Mouse (Mus musculus): ENCODE data around the gene Vamp2. TPM values are rescaled to one million over a fixed set of nuclear protein-coding genes. Genes with fewer than 3 reads are reported as not detected.
"Not testable (repeated sequence)": the region's sequence is repeated elsewhere in the genome, so short reads cannot be mapped to it uniquely, and the experiment has no call there.

Gene Vamp2
- total and polyA plus RNA-seq, 2 experiments from 2014 or later = 157 to 591 TPM

DNA sequence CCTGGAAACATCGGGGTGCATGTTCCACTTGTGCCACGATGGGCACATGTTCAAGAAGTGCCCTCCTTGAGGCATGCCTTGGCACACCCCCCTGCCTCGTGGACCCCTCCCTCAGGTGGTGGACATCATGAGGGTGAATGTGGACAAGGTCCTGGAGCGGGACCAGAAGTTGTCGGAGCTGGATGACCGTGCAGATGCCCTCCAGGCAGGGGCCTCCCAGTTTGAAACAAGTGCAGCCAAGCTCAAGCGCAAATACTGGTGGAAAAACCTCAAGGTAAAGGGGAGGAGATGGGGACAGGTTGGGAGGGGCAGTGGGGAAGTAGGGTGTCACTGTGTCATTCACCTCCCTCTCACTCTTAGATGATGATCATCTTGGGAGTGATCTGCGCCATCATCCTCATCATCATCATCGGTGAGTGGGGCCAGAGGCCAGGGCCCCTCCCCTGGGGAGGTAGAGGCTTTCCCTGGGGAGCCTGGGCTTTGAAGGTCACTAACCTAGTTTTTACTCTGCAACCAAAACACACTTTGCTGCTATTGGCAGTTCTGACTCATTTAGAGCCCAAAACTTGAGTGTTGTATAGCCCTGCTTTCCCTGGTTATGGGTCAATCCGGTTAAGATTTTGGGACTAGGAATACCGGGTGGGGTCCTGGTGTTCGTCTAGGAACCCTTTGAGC is 1.5 kb downstream of the Vamp2 start:
- Histone ChIP-seq H3K27me3 (ENCODE audit: insufficient read depth, low read length) (no peaks in the 10 kb centered on the region), H3K36me3 (ENCODE audit: insufficient read depth, low read length) (peaks cover 13% of the 10 kb centered on the region; the same call in 1 of the 2 replicates), H3K9ac (replicated peaks; ENCODE audit: low read length, poor library complexity, severe bottlenecking) (peak overlapping the region; percentile 100), H3K4me3 (ENCODE audit: low read depth, low read length) (peak overlapping the region; percentile 95), H3K4me1 (ENCODE audit: insufficient read depth, low read length) (peaks cover 16% of the 10 kb centered on the region; the same call in 1 of the 2 replicates), H3K4me2 (ENCODE audit: low read depth, low read length, poor library complexity, severe bottlenecking) (peak overlapping the region; percentile 97), H3K27ac (ENCODE audit: low read depth, low read length) (peak overlapping the region; percentile 99), H3K9me3 (ENCODE audit: low read length) (no peaks in the 10 kb centered on the region)
- no peak for DNase-seq (ENCODE audit: low spot score)
- no peak for TF ChIP-seq CTCF (IDR thresholded peaks at IDR 0.05)
- 89% methylated on average over 12 of the region's 12 CpGs for WGBS
- ATAC-seq (ENCODE audit: low FRiP score) = no peak

DNA sequence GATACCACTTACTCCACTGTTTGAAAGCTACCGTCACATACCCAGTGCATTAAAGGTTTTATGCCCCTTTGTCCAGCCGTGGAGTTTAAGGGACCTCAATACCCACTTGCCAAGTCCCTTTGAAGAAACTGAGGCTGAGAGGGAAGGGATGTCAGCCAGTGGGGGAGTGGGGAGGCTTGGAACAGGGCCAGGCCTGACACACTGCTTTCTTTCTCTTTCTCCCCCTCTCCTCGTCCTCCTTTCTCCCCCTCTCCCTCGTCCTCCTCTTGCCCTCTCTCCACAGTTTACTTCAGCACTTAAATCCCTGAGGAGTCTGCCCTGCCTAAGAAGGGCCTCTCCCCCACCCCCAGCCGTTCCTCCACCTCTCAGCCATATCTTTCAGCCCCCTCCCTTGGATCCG is 2.1 kb downstream of the Vamp2 start:
- H3K4me2 ChIP-seq (ENCODE audit: low read depth, low read length, poor library complexity, severe bottlenecking) = peak overlapping the region; percentile 97; the same call in 1 of the 2 replicates
- ATAC-seq (ENCODE audit: low FRiP score) (no peak), DNase-seq (ENCODE audit: low spot score) (no peak)
- peaks cover 13% of the 10 kb centered on the region; the same call in 1 of the 2 replicates for H3K36me3 ChIP-seq (ENCODE audit: insufficient read depth, low read length)
- no peak overlapping the region for H3K4me3 ChIP-seq (ENCODE audit: low read depth, low read length)
- WGBS = 57% methylated on average over 6 of the region's 6 CpGs
- no peak overlapping the region for H3K9ac ChIP-seq (replicated peaks; ENCODE audit: low read length, poor library complexity, severe bottlenecking)
- no peak overlapping the region for H3K27ac ChIP-seq (ENCODE audit: low read depth, low read length)
- H3K4me1 ChIP-seq (ENCODE audit: insufficient read depth, low read length) = peaks cover 16% of the 10 kb centered on the region; the same call in 1 of the 2 replicates
- no peak for TF ChIP-seq CTCF (IDR thresholded peaks at IDR 0.05)
- H3K9me3 ChIP-seq (ENCODE audit: low read length) = no peaks in the 10 kb centered on the region
- H3K27me3 ChIP-seq (ENCODE audit: insufficient read depth, low read length) = no peaks in the 10 kb centered on the region

DNA sequence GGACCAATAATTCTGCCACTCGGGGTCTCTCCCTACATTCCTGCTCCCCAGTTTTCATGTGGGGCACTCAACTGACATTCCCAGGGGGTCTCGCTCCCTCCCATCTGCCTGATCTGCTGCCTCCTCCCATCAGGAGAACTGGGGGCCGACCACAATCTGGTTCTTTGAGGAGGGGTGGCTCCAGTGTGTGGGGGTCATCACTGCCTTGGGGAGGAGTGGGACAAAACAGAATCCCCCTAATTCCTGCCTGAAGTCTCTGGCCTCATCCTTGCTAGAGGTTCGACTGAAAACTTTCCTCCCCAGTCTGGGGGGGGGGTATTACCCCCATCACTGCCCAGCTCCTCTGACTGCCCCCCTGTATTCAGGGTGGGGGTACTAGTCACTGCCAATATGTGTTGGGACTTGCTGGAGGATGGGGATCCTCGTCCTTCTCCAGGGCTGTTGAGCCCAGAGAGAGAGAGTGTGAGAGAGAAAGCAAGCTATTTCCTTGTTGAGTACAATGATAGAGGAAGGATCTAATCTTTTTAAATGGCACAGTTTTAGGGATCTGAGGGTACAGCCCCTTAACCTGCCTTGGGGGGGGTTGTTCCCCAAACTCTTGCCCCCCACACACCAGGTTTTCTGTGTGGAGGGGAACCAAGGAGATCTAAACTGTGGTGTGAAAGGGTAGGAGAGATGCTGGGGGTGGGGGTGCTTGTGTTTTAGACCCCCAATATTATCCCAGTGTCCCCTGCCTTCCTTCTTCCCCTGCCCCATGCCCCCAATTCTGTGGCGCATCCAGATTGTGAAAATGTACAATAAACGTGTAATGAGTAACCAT is 3.5 kb downstream of the Vamp2 start:
- H3K27ac ChIP-seq (ENCODE audit: low read depth, low read length) = no peak overlapping the region
- no peak for TF ChIP-seq CTCF (IDR thresholded peaks at IDR 0.05)
- H3K4me3 ChIP-seq (ENCODE audit: low read depth, low read length) = no peak overlapping the region
- no peak overlapping the region for H3K9ac ChIP-seq (replicated peaks; ENCODE audit: low read length, poor library complexity, severe bottlenecking)
- ATAC-seq (ENCODE audit: low FRiP score) (no peak), DNase-seq (ENCODE audit: low spot score) (no peak)
- WGBS = 67% methylated on average over 7 of the region's 7 CpGs
- no peaks in the 10 kb centered on the region for H3K9me3 ChIP-seq (ENCODE audit: low read length)
- peaks cover 16% of the 10 kb centered on the region; the same call in 1 of the 2 replicates for H3K4me1 ChIP-seq (ENCODE audit: insufficient read depth, low read length)
- no peaks in the 10 kb centered on the region for H3K27me3 ChIP-seq (ENCODE audit: insufficient read depth, low read length)
- peaks cover 13% of the 10 kb centered on the region; the same call in 1 of the 2 replicates for H3K36me3 ChIP-seq (ENCODE audit: insufficient read depth, low read length)
- H3K4me2 ChIP-seq (ENCODE audit: low read depth, low read length, poor library complexity, severe bottlenecking) = no peak overlapping the region

GRCm38 (mm10) chr11:69092386-69092751 is 4.1 kb downstream of the Vamp2 start:
- H3K4me2 ChIP-seq (ENCODE audit: low read depth, low read length, poor library complexity, severe bottlenecking) = no peak overlapping the region

GRCm38 (mm10) chr11:69092871-69093270 is 4.6 kb downstream of the Vamp2 start:
- no peak for DNase-seq (ENCODE audit: low spot score)
- H3K9ac ChIP-seq (replicated peaks; ENCODE audit: low read length, poor library complexity, severe bottlenecking) = no peak overlapping the region
- ATAC-seq (ENCODE audit: low FRiP score) = no peak
- H3K36me3 ChIP-seq (ENCODE audit: insufficient read depth, low read length) = peaks cover 13% of the 10 kb centered on the region; the same call in 1 of the 2 replicates
- H3K4me1 ChIP-seq (ENCODE audit: insufficient read depth, low read length) = peaks cover 24% of the 10 kb centered on the region; the same call in 1 of the 2 replicates
- TF ChIP-seq CTCF (IDR thresholded peaks at IDR 0.05) = no peak
- no peaks in the 10 kb centered on the region for H3K27me3 ChIP-seq (ENCODE audit: insufficient read depth, low read length)
- no peaks in the 10 kb centered on the region for H3K9me3 ChIP-seq (ENCODE audit: low read length)
- 92% methylated on average over 4 of the region's 4 CpGs for WGBS
- no peak overlapping the region for H3K27ac ChIP-seq (ENCODE audit: low read depth, low read length)
- no peak overlapping the region for H3K4me2 ChIP-seq (ENCODE audit: low read depth, low read length, poor library complexity, severe bottlenecking)
- H3K4me3 ChIP-seq (ENCODE audit: low read depth, low read length) = no peak overlapping the region

More at GRCm38 (mm10) chr11:69092386-69092751, 4.1 kb downstream of the Vamp2 start:
- Histone ChIP-seq H3K4me3 (ENCODE audit: low read depth, low read length) (no peak overlapping the region), H3K4me1 (ENCODE audit: insufficient read depth, low read length) (peaks cover 20% of the 10 kb centered on the region; the same call in 1 of the 2 replicates), H3K9ac (replicated peaks; ENCODE audit: low read length, poor library complexity, severe bottlenecking) (no peak overlapping the region), H3K36me3 (ENCODE audit: insufficient read depth, low read length) (peaks cover 13% of the 10 kb centered on the region; the same call in 1 of the 2 replicates), H3K9me3 (ENCODE audit: low read length) (no peaks in the 10 kb centered on the region), H3K27ac (ENCODE audit: low read depth, low read length) (no peak overlapping the region), H3K27me3 (ENCODE audit: insufficient read depth, low read length) (no peaks in the 10 kb centered on the region)
- DNase-seq (ENCODE audit: low spot score) (peak; percentile 68), ATAC-seq (ENCODE audit: low FRiP score) (no peak)
- peak; percentile 83 for TF ChIP-seq CTCF (IDR thresholded peaks at IDR 0.05)
- WGBS = 0% methylated on average over 3 of the region's 3 CpGs

DNA sequence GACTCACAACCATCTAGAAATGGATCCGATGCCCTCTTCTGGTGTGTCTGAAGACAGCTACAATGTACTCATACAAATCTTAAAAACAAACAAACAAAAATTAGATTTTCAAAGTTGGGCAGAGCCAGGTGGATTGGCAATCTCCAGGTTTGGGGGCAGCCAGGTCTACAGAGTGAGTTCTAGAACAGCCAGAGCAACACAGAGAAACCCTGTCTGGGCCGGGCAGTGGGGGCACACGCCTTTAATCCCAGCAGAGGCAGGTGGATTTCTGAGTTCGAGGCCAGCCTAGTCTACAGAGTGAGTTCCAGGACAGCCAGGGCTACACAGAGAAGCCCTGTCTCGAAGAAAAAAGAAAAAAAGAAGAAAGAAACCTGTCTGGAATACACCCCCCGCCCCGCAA is 5.6 kb downstream of the Vamp2 start:
- H3K36me3 ChIP-seq (ENCODE audit: insufficient read depth, low read length) = peaks cover 13% of the 10 kb centered on the region; the same call in 1 of the 2 replicates
- H3K4me3 ChIP-seq (ENCODE audit: low read depth, low read length); H3K27me3 ChIP-seq (ENCODE audit: insufficient read depth, low read length); H3K4me2 ChIP-seq (ENCODE audit: low read depth, low read length, poor library complexity, severe bottlenecking); H3K9me3 ChIP-seq (ENCODE audit: low read length); ATAC-seq (ENCODE audit: low FRiP score); H3K9ac ChIP-seq (replicated peaks; ENCODE audit: low read length, poor library complexity, severe bottlenecking); DNase-seq (ENCODE audit: low spot score): not testable (repeated sequence)
- peak overlapping the region; percentile 88; the same call in 1 of the 2 replicates for H3K27ac ChIP-seq (ENCODE audit: low read depth, low read length)
- WGBS = 85% methylated on average over 7 of the region's 7 CpGs
- peaks cover 33% of the 10 kb centered on the region for H3K4me1 ChIP-seq (ENCODE audit: insufficient read depth, low read length)
